Mouse (Mus musculus): ENCODE measurements around the gene Klc2.

DNA sequence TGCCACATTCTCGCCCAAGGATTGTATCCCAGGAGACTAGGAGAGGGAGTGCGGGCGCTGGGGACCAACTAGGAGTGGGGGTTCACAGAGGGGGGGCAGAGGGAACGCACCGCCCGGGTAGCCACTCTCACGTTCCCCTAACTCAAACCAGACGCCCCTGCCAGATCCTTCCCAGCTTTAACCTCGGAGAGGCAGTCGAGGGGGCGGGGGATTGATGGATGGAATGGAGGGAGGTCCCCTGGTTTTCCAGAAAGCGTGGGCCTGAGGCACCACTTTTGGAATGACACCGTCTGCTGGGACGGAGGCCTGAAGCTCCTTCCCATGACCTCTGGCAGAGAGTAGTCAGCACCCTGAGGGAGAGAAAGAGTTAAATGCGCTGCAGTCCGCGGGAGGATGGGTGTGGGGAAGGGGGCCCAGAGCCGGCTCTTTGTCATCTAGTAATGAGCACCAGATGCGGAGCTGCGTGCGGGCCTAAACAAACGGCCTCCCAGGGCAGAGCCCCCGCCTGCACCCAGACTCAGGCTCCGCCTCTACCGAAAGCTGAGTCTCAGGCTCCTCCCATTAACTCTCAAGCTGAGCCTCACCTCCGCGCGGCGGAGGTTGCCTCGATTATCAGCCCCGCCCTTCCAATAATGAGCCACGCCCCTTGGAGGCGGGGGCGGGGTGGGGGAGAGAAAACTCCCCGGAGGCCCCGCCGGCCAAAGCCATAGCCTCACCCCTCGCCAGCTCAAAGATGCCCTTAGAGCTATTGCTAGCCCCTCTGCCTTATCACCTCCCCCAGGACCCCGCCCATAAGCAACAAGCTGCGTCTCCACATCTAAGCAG lies 46.6 kb downstream of the Klc2 start:
- TF ChIP-seq EP300 (optimal IDR thresholded peaks at IDR 0.05): no peak
- no peak for TF ChIP-seq CTCF (IDR thresholded peaks at IDR 0.05; ENCODE audit: low read depth)
